Mouse (Mus musculus): Measurements from ENCODE around the gene Foxn3.

Foxn3 gene

GRCm38 (mm10) chr12:99299900-99300299 is 263.5 kb downstream of the Foxn3 start:
- in situ Hi-C loops (cut with MboI, MseI) = no loop called here

- in situ Hi-C loops (cut with MboI, MseI) = no loop called here
These were observed 264.4 kb downstream of the Foxn3 start for GRCm38 (mm10) chr12:99298851-99299600.

GRCm38 (mm10) chr12:99298242-99298641 is 265.1 kb downstream of the Foxn3 start:
- in situ Hi-C loops (cut with MboI, MseI) = no loop called here

- in situ Hi-C loops (cut with MboI, MseI) = no loop called here
These were observed 265.6 kb downstream of the Foxn3 start for GRCm38 (mm10) chr12:99297792-99298191.

GRCm38 (mm10) chr12:99293532-99293931 is 269.9 kb downstream of the Foxn3 start:
- in situ Hi-C loops (cut with MboI, MseI) = no loop called here

GRCm38 (mm10) chr12:99292152-99292551 is 271.2 kb downstream of the Foxn3 start:
- in situ Hi-C loops (cut with MboI, MseI) = no loop called here

GRCm38 (mm10) chr12:99287081-99287480 is 276.3 kb downstream of the Foxn3 start:
- in situ Hi-C loops (cut with MboI, MseI) = no loop called here

GRCm38 (mm10) chr12:99286662-99287061 is 276.7 kb downstream of the Foxn3 start:
- in situ Hi-C loops (cut with MboI, MseI) = no loop called here

GRCm38 (mm10) chr12:99285656-99286055 is 277.7 kb downstream of the Foxn3 start:
- in situ Hi-C loops (cut with MboI, MseI) = no loop called here

GRCm38 (mm10) chr12:99285199-99285598 is 278.2 kb downstream of the Foxn3 start:
- in situ Hi-C loops (cut with MboI, MseI) = no loop called here

GRCm38 (mm10) chr12:99284419-99285069 is 278.8 kb downstream of the Foxn3 start:
- in situ Hi-C loops (cut with MboI, MseI) = no loop called here

GRCm38 (mm10) chr12:99280826-99281225 is 282.6 kb downstream of the Foxn3 start:
- in situ Hi-C loops (cut with MboI, MseI) = no loop called here

- in situ Hi-C loops (cut with MboI, MseI) = no loop called here
These were observed 283.1 kb downstream of the Foxn3 start for GRCm38 (mm10) chr12:99280291-99280690.

- in situ Hi-C loops (cut with MboI, MseI) = no loop called here
These were observed 284.0 kb downstream of the Foxn3 start for GRCm38 (mm10) chr12:99279426-99279825.

- in situ Hi-C loops (cut with MboI, MseI) = no loop called here
These were observed 288.8 kb downstream of the Foxn3 start for GRCm38 (mm10) chr12:99274589-99274988.

GRCm38 (mm10) chr12:99269396-99269795 is 294.0 kb downstream of the Foxn3 start:
- in situ Hi-C loops (cut with MboI, MseI) = no loop called here

GRCm38 (mm10) chr12:99268954-99269353 is 294.4 kb downstream of the Foxn3 start:
- in situ Hi-C loops (cut with MboI, MseI) = no loop called here

GRCm38 (mm10) chr12:99267732-99268131 is 295.6 kb downstream of the Foxn3 start:
- in situ Hi-C loops (cut with MboI, MseI) = no loop called here

GRCm38 (mm10) chr12:99266434-99266833 is 296.9 kb downstream of the Foxn3 start:
- in situ Hi-C loops (cut with MboI, MseI) = no loop called here

GRCm38 (mm10) chr12:99265777-99266176 is 297.6 kb downstream of the Foxn3 start:
- in situ Hi-C loops (cut with MboI, MseI) = no loop called here

- in situ Hi-C loops (cut with MboI, MseI) = no loop called here
These were observed 299.0 kb downstream of the Foxn3 start for GRCm38 (mm10) chr12:99264386-99264785.

GRCm38 (mm10) chr12:99263592-99264335 is 299.6 kb downstream of the Foxn3 start:
- in situ Hi-C loops (cut with MboI, MseI) = no loop called here

Data from T-helper 1 cell (primary cell).